Mouse (Mus musculus) retina, postnatal 7 days (tissue): ENCODE results near the gene Akt2.
"Not testable (repeated sequence)": the region's sequence is repeated elsewhere in the genome, so short reads cannot be mapped to it uniquely, and the experiment has no call there.

Experiments used
- DNase-seq: peaks from one replicate; pipeline ENCODE4 v3.0.0-alpha.2; 2012; ENCODE audit warnings: low read depth, low spot score

Akt2 gene

DNA sequence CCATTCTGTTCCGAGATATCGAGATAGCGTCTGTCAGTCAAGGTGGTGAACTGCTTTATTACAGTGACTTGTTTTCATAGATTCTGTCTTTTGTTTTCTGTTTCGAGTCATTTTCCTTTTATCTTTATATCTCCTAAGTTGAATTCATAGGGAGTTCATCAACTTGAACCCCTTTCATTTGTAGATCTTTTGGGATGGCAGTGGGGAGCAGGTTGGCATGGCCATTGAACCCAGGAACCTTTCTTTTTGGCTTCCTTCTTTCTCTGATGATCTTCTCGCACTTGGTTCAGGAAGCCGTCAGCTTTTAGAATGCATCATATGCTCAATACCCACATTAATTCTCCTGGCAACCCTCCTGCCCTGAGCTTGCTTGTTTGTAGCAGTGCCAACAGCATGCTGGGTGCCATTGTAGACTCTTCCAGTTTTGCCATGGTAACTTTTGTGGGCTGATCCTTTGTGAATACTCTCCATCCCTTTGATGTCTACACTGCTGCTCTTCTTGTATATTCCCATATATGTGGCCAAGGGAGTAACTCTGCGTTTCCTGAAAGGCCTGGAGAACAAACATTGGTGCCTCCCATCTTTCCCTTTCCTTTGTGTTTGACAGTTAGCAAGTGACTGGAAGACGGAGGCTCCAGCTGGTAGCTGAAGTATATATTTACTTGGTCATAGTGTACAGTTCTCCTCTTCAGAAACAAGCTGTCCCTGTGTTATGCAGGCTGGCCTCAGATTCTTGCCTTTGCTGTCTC lies 22.6 kb downstream of the Akt2 start:
- no peak for DNase-seq

DNA sequence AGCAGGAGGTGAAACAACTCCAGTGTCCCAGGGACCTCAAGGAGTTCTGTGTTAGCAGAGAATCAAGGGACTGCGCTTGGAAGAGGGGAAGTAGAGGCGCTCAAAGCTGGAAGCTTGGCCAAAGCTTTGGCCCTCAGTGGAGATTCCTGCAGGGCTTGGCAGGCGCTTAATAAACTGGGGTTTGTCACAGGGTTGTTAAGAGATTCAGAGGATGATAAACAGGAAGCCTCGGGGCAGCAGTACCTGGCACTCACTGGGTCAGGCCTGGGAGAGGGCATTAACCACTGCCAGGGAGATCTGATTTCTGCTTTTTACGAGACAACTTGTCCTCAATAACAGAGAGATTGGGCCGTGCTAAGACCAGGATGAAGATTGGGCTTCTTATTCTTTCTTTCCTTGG lies 29.7 kb downstream of the Akt2 start:
- no peak for DNase-seq

GRCm38 (mm10) chr7:27622234-27622633 lies 30.9 kb downstream of the Akt2 start:
- no peak for DNase-seq

- no peak for DNase-seq
Measured at GRCm38 (mm10) chr7:27624967-27625366, 33.6 kb downstream of the Akt2 start.

GRCm38 (mm10) chr7:27627707-27628106 lies 36.4 kb downstream of the Akt2 start:
- no peak for DNase-seq

DNA sequence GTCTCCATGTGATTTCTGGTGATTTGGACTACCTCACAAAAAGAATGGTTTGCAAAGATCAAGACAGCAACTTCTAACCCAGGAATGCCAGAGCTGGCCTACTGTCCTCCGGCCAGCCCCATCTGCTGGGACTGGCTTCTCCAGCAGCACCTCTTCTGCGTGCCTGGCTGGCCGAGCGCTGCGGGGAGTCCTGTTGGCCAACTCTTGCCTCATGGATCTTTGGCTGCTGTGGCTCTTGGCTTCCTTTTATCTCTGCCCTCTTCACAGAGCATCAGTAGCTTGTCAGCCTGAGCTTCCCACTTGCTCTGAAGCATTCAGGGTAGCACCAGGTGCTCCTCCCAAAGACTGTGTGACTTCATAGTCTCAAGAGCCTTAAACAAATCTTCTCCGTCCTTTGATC lies 36.8 kb downstream of the Akt2 start:
- no peak for DNase-seq

- DNase-seq = not testable (repeated sequence)
Measured at GRCm38 (mm10) chr7:27628816-27629215, 37.5 kb downstream of the Akt2 start.

- DNase-seq = no peak
Measured at GRCm38 (mm10) chr7:27631439-27631838, 40.1 kb downstream of the Akt2 start.

DNA sequence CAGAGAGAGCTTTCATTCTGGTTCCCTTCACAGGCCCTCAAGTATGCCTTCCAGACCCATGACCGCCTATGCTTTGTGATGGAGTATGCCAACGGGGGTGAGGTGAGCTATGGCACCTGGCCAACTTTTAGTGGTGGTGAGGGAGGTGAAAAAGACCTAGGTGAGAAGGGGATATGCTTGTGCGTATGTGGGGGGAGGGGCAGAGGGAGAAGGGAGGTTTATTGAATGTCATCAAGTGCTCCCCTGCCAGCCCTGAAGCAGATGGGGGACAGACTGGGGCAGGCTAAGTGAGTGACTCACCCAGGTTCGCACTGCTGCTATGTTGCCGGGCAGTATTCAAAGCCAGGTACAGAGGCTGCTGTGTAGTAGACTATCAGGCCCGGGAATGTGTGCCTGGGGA lies 41.8 kb downstream of the Akt2 start:
- DNase-seq = no peak

GRCm38 (mm10) chr7:27634691-27635090 lies 43.3 kb downstream of the Akt2 start:
- DNase-seq = no peak

GRCm38 (mm10) chr7:27635094-27635493 lies 43.7 kb downstream of the Akt2 start:
- DNase-seq = not testable (repeated sequence)

DNA sequence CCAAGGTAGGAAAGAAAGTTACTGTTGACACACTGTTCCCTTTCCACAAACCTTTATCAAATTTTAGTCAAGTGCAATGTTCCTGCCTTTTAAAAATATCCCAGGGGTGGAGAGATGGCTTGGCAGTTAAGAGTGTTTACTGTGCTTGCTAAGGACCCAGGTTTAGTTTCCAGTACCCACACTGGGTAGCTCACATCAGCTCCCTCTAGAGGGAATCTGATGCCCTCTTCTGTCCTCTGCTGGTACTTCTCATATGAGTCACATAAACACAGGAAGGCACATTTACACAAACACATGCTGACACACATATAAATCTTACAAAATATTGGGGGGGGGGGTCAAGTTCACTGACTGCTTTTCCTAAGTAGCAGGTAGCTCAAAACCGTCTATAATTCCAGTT lies 53.1 kb downstream of the Akt2 start:
- no peak for DNase-seq

- no peak for DNase-seq
Measured at GRCm38 (mm10) chr7:27646516-27646915, 55.2 kb downstream of the Akt2 start.

GRCm38 (mm10) chr7:27647281-27648002 lies 56.1 kb downstream of the Akt2 start:
- no peak for DNase-seq

DNA sequence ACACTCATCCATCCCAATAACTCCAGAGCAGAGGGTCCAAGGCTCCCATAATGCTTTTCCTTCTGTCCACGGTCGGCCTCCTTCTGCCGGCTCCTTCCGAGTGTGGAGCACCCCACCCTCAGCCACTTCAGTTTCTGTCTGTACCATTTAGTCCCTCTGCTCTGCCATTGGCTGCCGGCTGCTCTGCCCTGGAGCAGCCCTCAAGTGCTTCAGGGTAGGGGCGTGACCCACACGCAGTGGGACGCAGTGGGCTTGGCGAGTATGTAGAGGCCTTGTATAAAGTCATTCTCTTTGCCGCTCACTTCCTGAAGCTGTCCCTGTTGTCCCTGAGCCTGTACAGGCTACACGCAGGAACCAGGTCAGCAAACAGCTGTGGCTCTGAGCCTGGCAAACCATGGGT lies 58.4 kb downstream of the Akt2 start:
- no peak for DNase-seq

- DNase-seq = peak; percentile 77
Measured at GRCm38 (mm10) chr7:27650949-27651348, 59.6 kb downstream of the Akt2 start.

- peak; percentile 35 for DNase-seq
Measured at GRCm38 (mm10) chr7:27653681-27654437, 62.5 kb downstream of the Akt2 start, which contains the start of gene Ttc9b. TSS of gene Ttc9b (plus strand) at chr7:27653915.

- DNase-seq = no peak
Measured at GRCm38 (mm10) chr7:27654607-27655276, 63.4 kb downstream of the Akt2 start.

GRCm38 (mm10) chr7:27655545-27655944 lies 64.2 kb downstream of the Akt2 start:
- no peak for DNase-seq

GRCm38 (mm10) chr7:27656600-27656999 lies 65.2 kb downstream of the Akt2 start:
- no peak for DNase-seq

DNA sequence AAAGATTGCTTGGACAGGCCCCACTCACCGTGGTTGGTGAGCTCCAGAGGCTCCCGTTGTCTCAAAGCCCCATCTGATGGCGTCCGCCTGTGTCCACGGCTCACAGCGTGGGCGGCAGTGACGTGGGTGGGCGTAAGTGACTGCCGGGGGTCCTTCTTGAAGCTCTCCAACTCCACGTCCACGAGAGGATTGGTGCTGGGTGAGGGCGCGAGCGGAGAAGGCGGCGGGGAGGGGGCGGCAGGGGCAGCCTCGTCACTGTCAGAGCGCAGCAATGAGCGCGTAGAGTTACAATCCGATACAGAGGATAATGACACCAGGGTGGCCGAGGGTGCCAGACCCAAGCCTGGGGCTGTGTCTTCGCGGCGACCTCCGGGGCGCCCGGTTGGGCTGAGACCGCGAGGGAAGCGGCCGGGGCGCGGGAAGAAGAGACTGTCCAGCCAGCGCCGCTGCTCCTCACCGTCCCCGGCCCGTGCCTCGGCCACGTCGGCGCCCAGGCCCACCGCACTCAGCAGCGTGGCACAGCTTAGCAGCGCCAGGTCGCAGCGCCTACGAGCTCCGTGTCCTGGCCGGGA lies 66.6 kb downstream of the Akt2 start:
- DNase-seq = no peak
